In genomic region chr10:108181893-108182292, GRCm38 (mm10) we compare ENCODE assay signal across 25 mouse cellular contexts.
"Had no signal": no experiment of that assay in that cellular context is flagged by ENCODE, and none has a peak within 500 bp of the region (broad histone marks: within the 10 kb centered on the region; RNA-seq: fewer than 3 reads in every experiment).

No protein-coding gene starts in this region.

- H3K27ac ChIP-seq: gastrocnemius, adult 2 months; heart, embryonic 10.5 days; hindbrain, embryonic 10.5 days; hindbrain, embryonic 12.5 days; hindbrain, embryonic 14.5 days; intestine, embryonic 15.5 days; kidney, embryonic 15.5 days; kidney, postnatal 0 days; limb, embryonic 13.5 days; limb, embryonic 15.5 days; liver, embryonic 12.5 days had no signal

- H3K9me3 ChIP-seq: heart, embryonic 10.5 days; heart, embryonic 12.5 days; hindbrain, embryonic 10.5 days; hindbrain, embryonic 12.5 days; intestine, embryonic 15.5 days; kidney, embryonic 15.5 days; limb, embryonic 13.5 days; limb, embryonic 15.5 days; liver, embryonic 12.5 days had no signal

- H3K36me3 ChIP-seq: heart, embryonic 10.5 days; heart, embryonic 12.5 days; hindbrain, embryonic 10.5 days; hindbrain, embryonic 12.5 days; intestine, embryonic 15.5 days; kidney, embryonic 15.5 days; limb, embryonic 13.5 days; limb, embryonic 15.5 days; liver, embryonic 12.5 days had no signal

- H3K4me2 ChIP-seq: heart, embryonic 12.5 days; hindbrain, embryonic 12.5 days; hindbrain, embryonic 14.5 days; intestine, embryonic 15.5 days; kidney, embryonic 15.5 days; limb, embryonic 13.5 days; limb, embryonic 15.5 days; liver, embryonic 12.5 days had no signal

- H3K4me1 ChIP-seq: hindbrain, embryonic 10.5 days had no signal

- H3K9ac ChIP-seq: heart, embryonic 12.5 days; hindbrain, embryonic 12.5 days; hindbrain, embryonic 14.5 days; intestine, embryonic 15.5 days; kidney, embryonic 15.5 days; limb, embryonic 13.5 days; limb, embryonic 15.5 days; liver, embryonic 12.5 days had no signal

- DNase-seq: gastrocnemius, adult 2 months; gastrocnemius, postnatal 10 days; gastrocnemius, postnatal 25 days; heart, adult 18-20 months; heart, postnatal 10 days; heart, postnatal 4 days; kidney, adult 11 months; kidney, adult 2 months; kidney, adult 9 months; kidney, postnatal 14 days; kidney, postnatal 36 days; layer of hippocampus, postnatal 36 days; left cerebral cortex, postnatal 4 days had no signal

- ATAC-seq: hindbrain, embryonic 16.5 days; intestine, embryonic 15.5 days had no signal

- H3K4me3 ChIP-seq: gastrocnemius, adult 2 months; heart, embryonic 10.5 days; heart, embryonic 12.5 days; hindbrain, embryonic 10.5 days; hindbrain, embryonic 12.5 days; intestine, embryonic 15.5 days; kidney, embryonic 15.5 days; limb, embryonic 13.5 days; limb, embryonic 15.5 days; liver, embryonic 12.5 days had no signal

- H3K27me3 ChIP-seq: heart, embryonic 12.5 days; hindbrain, embryonic 12.5 days; intestine, embryonic 15.5 days; kidney, embryonic 15.5 days; limb, embryonic 13.5 days; limb, embryonic 15.5 days; liver, embryonic 12.5 days had no signal
